Mouse (Mus musculus) right cerebral cortex, adult 2 months (tissue): ENCODE results near the gene Cpm.

Experiments used
- DNase-seq, 2 experiments: peaks; one replicate each; pipeline ENCODE4 v3.0.0; 2021 to 2022; ENCODE audit warnings: low spot score in 2 of 2

Gene Cpm

DNA sequence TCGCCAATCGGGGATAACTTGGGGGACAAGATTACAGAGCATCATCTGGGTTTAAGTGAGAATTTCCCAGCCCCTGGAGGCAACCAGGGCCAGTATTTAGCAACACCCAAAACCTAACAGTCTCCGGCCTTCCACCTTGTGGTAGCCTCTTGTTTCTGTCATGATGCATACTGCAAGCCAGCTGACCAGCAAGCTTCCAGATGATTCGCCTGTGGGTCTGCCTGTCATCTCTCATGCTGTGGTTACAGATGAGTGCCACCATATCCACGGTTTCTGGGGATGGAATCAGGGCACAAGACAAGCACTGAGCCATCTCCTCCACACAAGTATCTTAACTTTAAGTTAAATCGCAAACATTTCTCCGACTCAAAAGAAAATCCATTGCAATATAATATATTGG is 58.3 kb downstream of the Cpm start:
- DNase-seq = no peak

DNA sequence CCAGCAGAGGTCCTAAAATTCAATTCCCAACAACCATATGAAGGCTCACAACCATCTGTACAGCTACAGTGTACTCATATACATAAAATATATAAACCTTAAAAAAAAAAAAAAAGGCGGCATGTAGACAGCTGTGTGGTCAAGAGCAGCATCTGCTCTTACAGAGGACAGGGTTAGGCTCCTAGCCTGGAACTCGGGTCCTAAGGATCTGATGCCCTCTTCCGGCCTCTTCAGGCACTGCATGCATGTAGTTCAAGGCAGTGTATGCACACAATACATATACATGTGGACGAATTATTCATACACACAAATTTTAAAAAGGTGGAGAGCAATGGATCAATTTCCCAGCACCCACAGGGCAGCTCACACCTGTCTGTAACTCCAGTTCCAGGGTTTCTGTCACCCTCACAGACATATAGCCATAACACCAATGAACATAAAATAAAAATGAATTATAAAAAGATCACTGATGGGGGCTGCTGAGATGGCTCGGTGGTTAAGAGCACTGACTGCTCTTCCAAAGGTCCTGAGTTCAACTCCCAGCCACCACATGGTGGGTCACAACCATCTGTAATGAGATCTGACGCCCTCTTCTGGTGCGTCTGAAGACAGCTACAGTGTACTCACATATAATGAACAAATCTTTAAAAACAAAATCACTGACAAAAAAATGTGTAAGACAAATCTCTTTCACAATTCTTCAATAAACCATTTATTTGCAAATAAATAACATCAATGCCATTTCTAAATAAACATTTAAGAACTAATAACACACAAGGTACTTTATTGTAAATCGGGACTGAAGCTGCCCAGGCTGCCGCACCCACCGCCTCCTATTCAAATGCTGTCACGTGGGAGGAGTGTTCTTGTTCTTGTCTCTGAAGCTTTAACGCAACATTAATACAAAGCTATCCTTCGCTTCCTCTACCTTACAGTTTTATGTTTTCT is 59.2 kb downstream of the Cpm start:
- no peak for DNase-seq

DNA sequence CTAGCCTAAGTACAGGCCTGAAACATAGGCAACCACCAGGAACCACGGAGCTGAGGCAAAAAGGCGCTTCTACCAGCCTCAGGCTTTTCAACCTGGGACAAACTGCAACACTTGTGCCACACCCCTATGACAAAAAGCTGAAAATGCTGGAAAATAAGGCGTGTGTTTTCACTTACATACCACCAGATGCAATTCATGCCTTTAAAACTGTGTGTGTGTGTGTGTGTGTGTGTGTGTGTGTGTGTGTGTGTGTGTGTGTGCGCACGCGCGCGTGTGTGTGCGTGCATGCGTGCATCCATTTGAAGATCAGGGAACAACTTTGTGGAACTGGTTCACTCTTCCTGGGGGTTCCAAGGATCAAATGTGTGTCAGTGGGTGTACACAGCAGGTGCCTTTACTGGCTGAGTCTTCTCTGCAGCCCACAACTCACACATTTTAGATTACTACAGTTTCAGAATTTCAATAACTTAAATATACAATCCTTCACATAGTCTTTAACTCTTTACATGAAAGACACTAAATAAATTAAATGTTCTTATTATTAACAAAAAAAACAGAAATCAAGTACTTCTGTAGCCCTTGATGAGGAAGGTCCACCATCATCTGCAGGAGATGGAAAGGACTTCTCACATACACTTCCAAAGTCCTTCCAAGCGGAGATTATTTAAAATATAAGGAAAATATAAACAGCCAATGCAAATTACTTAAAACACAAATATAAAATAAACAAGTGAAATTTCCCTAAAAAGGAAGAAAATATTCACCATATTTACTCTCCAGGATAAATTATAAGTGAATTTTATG is 60.2 kb downstream of the Cpm start:
- no peak for DNase-seq

DNA sequence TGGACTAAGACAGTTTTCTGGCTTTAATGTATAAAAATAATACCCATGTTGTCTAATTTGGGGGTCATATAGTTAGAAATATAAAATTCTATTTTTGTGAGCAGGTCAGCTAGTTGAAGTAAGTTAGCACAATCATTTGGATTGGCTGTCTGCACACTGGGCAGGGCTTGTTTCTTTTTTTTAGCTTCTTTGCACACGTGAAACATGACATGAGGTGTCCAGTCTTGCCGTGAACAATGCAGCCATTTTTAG is 60.7 kb downstream of the Cpm start:
- no peak for DNase-seq

DNA sequence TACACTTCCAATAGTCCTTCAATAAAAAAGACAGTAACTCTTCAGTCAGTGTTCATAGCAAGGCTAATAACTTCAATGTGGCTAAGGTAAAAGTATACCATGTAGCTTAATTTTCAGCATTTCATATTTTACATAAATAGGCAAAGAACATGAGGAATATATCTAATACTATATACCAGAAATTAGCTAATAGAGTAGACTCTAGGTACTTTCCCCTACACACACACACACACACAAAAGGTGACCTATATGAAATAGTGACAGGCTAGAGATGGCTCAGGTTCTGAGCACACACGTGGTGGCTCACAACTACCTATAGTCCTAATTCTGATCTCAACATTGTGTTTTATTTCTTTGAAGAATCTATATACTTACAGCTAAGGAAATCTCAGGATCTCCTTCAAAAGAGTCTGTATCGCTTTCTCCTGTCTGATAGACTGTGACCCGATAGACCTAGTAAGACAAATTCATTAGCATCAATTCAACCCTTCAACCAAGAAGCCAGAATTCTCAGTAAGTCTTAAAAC is 61.5 kb downstream of the Cpm start:
- DNase-seq = no peak

DNA sequence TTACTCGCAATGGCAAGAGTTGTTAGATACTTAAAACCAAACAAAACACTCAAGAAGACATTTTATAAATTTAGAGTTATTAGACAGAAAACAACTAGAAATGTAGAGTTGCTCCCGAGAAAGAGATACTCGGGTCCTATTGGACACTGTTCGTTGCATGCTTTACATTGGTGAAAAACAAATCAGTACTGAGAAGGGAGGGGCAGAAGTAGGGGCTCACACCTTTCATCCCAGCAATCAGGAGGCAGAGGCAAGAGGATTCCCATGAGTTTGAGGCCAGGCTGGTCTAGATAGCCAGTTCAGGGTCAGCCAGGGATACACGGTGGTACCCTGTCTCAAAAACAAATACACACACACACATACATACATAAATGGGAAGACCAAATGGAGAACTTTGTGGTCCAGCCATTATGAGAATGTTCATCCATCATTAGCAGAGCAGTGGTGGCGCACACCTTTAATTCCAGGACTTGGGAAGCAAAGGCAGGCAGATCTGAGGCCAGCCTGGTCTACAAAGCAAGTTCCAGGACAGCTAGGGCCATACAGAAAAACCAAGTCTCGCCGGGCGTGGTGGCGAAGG is 62.2 kb downstream of the Cpm start:
- no peak for DNase-seq

DNA sequence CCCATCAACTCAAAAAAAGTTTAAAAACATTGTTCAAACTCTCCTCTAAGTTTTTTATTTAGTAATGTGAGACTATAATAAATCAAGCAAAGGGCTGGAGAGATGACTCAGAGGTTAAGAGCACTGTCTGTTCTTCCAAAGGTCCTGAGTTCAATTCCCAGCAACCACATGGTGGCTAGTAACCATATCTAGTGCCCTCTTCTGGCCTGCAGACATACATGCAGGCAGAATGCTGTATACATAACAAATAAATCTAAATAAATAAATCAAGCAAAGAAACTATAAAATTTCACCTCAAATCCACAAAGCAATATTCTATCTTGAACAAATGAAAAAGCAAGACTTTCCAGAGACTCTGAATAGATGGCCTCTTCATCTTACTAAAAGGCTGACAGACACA is 62.9 kb downstream of the Cpm start:
- DNase-seq = no peak

DNA sequence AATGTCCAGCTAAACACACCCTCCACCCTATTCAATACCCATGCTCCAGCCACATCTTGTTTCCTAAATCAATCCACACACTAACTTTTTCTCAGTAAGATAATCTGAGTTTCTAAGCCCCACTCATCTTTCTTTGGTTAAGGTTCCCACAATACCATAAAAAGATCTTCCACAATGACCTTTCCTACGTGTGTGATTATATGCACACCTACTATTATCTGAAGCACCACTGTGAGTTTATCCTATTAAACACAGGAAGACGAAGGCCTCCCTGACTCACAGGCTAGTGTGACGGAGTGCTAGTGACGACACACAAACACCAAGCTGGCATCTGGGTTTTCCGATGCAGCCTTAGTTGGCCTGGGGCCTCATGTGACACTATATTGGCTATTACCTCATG is 63.7 kb downstream of the Cpm start:
- DNase-seq = no peak

DNA sequence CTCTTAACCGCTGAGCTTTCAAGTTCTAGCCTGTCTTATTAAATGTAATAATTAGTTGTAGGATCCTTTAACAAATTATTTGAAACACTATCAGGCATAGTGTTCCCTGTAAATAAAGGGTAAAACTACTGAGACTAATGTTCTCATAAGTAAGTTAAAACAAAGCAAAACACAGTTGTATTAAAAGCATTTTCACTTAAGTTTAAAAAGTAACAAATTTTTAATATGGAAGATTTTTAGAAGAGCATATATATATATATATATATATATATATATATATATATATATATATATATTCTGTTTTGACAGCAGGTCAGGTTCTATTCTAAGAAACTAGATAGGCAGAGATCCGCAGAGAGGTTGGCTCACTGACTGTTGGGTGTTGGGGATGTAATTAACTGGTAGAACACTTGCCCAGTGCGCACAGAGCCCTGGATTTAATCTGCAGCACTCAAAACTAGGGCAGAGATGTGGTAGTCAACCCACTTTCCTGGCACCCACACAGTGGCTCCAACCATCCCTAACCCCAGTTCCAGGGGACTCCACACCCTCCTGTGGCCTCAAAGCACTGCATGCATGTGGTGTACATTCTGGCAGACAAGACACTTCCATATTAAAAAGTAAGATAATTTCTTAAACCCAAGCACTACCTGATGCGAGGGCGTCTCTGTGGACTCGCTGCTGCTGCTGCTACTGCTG is 65.1 kb downstream of the Cpm start:
- DNase-seq = no peak

DNA sequence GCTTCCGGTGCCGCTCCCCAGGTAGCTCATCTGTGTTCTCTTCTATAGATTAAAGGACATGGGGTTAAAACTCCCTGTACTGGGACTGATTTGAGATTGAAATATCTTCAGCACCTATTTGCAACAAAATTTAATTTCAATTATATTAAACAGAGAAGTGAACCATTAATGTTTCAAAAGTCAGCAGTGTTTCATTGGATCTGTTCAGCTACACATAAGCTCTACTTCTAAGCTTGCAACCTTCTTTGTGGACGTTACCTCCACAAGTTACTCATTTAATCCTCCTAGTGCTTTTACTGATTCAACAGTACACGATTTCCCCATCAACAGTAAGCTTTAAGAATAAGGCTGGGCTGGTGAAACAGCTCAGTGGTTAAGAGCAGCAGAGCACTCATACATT is 65.7 kb downstream of the Cpm start:
- no peak for DNase-seq

DNA sequence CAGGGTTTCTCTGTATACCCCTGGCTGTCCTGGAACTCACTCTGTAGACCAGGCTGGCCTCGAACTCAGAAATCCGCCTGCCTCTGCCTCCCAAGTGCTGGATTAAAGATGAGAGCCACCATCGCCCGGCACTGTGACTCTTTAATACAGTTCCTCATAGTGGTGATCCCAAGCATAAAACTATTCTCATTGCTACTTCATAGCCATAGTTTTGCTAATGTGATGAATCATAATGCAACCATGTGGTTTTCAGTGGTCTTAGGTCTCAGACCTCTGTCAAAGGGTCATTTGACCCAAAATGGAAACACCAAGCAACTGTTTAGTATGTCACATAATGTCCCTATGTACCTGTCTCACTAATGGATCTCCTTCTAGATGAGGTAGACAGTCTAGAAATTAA is 66.3 kb downstream of the Cpm start:
- DNase-seq = no peak

DNA sequence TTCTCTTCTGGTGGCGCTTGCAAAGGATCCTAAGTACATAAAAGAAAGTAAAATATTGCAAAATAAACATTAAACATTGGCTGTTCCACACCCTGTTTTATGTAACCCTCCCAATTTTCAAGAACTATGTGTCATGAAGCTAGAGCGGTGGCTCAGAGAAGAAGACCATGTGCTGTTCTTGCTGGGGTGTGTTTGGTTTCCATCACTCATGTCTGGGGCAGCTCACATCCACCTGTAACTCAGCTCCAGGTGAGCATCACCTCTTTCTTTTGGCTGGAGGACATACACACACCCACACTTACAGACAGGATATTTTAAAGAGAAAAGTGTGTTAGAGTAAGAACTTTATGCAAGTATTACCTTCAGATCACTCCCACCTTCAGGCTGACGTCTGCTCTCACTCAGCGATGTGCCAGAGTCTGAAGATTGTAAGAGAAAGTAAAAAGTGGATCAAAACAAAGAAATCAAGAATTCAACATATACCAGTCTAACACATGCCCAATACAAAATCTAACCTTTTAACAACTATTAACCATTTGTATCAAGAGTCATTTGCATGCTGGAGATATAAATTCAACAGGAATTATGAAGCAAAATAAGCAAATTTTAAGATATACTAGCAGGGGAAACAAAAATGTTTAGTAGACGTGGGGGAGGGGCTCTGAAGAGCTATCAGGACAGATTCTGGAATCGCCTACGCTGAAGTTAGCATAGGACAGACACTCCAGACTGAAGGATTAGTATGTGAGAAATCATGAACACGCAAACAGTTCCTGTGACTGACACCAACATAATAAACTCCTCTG is 66.9 kb downstream of the Cpm start:
- DNase-seq = no peak

DNA sequence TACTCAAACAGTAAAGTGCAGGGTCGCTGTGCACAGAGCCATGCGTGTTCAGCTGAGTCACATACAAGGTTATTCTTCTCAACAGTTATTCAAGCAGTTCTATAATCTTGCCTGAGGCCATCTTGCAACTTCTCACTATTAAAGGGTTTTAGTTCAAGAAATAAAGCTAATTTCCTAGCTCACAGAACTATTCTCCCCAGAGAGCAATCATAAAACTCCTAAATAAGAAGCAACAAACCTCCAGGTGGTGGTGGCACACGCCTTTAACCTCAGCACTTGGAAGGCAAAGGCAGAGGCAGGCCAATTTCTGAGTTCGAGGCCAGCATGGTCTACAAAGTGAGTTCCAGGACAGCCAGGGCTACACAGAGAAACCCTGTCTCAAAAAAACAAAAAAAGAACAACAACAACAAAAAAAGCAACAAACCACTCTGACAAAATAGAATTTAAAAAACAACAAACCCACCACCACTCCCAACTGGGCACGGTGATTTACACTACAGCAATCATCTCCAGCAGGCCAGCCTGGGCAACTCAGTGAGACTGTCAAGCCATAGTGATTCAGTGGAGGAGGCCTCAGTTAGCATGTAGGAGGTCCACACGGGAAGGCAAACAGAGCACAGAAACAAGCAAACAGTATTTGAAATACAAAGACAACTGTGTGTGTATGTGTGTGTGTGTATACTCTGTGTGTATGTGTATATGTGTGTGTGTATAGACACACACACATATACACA is 67.7 kb downstream of the Cpm start:
- no peak for DNase-seq

DNA sequence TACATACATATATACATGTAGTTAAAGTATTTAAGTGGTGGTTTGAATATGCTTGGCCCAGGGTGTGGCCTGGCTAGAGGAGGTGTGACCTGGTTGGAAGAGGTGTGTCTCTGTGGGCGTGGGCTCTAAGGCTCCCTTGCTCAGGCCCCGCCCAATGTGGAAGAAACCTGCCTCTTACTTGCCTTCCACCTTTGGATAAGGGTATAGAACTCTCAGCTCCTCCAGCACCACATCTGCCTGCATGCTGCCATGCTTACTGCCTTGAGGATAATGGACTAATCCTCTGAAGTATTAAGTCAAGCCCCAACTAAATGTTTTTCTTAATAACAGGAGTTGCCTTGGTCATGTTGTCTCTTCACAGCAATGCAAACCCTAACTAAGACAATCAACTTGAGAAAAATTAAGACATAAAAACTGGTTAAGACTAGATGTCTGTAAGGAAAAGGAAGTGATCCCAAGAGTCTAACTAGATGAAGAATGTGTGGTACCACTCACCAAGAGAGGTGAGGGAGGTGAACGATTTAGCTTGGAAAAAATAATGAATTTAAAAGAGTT is 68.3 kb downstream of the Cpm start:
- no peak for DNase-seq

DNA sequence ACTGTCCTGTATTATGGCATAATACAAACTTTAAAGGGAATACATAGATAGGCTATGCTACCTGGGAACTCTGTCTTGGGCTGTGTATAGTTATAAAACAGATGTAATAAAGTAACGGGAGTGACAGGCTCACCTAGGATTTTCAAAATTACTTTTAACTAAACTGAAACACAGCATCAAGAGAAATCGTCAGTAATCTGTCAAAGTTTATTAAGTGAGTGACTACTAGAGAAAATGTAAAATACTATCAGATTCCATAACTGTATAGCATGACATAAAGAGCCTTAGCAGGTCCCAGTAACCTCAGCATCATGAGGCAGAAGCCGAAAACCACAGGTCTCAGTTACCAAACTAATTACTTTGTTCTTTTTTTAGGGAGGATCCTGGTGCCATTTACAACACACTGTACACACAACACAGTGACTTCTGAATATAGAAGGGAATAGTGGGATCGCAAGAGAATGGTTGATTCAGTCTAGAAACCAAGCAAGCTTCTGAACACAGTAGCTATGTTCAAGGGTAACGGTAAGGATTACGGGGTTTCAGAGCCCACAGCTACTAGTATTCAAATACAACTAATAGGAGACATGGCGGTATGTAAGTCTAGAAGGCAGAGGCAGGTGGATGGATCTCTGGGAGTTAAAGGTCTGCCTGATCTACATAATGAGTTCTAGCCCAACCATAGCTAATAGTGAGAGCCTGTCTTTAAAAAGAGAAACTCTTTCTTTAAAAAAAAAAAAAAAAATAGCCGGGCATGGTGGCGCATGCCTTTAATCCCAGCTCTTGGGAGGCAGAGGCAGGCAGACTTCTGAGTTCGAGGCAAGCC is 69.2 kb downstream of the Cpm start:
- DNase-seq = no peak

DNA sequence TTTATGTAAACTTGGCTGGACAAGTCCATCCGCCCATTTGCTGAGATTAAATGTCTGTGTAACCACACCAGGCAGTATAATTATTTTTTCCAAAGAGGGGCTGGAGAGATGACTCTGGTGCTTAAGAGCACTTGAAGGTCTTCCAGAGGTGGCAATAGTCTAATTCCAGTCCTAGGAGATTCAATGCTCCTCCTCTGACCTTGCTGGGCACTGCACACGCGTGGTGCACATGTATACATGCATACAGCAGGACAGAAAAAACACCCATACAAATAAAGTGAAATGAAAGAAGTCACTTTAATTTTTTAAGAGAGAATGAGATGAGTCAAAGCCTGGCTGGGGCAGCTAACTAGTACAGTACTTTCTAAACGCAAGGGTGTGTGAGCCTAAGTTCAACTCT is 70.6 kb downstream of the Cpm start:
- no peak for DNase-seq

DNA sequence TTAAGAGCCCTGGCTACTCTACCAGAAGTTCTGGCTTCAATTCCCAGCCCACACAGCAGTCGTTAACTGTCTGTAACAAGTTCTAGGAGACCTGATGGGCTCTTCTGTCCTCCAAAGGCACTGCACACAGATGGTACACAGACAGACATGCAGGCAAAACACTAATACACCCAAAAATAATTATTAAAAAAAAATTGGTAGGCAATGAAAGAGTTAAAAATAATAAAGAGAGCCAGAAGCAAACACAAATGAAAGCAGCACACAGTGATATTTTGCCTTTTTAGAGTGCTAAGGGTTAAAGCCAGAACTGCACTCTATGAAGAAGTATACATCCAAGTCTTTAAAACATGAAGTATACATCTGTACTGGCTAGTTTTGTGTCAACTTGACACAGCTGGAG is 71.2 kb downstream of the Cpm start:
- DNase-seq = no peak

DNA sequence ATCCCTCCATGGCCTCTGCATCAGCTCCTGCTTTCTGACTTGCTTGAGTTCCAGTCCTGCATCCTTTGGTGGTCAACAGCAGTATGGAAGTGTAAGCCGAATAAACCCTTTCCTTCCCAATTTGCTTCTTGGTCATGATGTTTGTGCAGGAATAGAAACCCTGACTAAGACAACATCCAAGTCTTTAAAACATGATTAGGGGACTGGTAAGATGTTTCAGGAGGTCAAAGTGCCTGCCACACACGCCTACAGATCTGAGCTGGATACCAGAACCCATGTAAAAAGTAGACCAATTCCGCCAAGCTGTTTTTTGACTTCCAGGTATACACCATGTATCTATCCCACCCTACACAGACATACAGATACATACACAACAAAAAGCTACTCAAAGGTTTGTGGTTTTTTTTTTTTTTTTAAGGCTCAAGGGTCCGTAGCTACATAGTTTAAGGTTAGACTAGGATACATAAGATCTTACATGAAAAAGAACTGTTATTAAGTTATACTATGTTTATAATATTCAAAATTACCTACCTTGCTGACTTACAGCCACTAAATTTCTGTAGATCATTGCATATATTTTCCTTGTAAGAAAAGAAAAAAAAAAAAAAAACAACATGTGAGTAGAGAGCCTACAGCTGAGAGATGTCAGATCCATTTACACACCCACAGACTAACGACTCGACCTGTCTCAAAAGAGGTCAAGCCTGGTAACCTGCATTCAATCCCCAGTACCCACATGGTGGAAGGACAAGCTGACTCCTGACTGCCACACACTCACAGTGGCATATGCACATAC is 71.9 kb downstream of the Cpm start:
- DNase-seq = no peak
